Mouse (Mus musculus): ENCODE results near the gene Slc2a12. TPM values are rescaled to one million over a fixed set of nuclear protein-coding genes. Genes with fewer than 3 reads are reported as not detected.

Gene Slc2a12
- polyA plus RNA-seq, 1 experiment = not detected

DNA sequence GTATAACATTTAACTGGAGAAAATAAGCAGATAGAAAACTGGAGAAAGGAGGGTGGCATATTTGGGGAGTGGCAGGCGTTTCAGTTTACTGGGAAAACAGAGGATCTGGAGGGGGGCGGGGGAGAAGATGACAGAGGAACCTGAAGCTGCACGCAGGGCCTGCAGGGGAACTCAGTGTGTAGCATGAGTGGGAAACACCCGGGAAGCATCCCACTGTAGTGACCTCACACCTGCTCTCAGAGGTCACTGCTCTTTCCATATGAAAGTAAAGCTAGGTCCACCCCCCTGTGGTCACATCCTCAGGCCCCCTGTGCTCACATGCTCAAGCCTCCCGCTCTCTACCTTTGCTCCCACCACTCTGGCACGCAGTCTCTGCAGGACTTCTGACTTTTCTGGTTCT lies 9.0 kb downstream of the Slc2a12 start:
- TF ChIP-seq GATA1 (IDR thresholded peaks at IDR 0.05; ENCODE audit: low read length) (no peak), TAL1 (IDR thresholded peaks at IDR 0.05; ENCODE audit: low read length) (no peak)

DNA sequence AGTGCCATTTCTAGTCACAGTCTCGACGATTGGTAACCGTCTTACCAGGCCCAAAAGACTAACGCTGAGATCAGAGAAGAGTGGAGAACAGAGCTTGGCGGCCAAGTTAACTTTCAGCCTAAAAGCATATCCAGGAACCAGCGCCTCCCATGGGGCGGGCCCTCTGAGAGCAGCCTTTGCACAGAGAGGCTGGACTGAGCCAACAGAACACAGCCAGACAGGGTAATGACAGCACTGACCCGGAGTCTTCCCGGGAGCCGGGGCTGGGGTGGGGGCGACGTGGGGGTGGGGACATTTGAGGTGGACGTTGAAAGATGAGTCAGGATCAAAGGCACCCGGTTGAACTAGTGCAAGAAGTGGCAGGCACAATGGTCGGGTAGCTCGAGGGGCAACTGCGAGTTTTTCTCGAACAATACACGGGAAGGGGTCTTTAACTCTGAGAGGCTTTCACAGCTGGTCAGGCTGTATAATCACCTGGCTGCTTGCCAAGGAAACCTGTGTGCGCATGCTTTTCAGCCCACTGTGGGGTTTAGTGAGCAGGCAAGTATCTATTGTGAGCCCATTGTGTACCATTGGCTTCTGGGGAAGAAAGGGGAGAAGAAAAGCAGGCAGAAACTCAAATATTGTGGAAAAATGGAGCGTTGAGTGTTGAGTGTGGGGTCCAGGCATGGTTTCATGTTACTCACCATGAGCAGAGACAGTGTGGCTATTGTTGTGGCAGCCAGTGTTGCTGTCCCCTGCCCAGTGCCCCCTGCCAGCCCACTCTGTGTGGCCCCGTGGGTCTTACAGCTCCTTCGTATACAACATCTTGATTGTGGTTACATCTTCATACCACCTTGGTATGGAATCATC lies 13.9 kb downstream of the Slc2a12 start:
- TF ChIP-seq TAL1 (IDR thresholded peaks at IDR 0.05; ENCODE audit: low read length) (no peak), GATA1 (IDR thresholded peaks at IDR 0.05; ENCODE audit: low read length) (no peak)
- H3K27me3 ChIP-seq (ENCODE audit: control insufficient read depth) = no peaks in the 10 kb centered on the region
- no peaks in the 10 kb centered on the region for H3K9me3 ChIP-seq (ENCODE audit: control insufficient read depth, low read length)
- H3K36me3 ChIP-seq (ENCODE audit: control insufficient read depth) = no peaks in the 10 kb centered on the region
- H3K4me1 ChIP-seq (ENCODE audit: control insufficient read depth) = peaks cover 1% of the 10 kb centered on the region
- no peak overlapping the region for H3K4me3 ChIP-seq (replicated peaks)

More for the DNA sequence above, 9.0 kb downstream of the Slc2a12 start:
- H3K9me3 ChIP-seq (ENCODE audit: control insufficient read depth, low read length) = no peaks in the 10 kb centered on the region
- H3K27me3 ChIP-seq (ENCODE audit: control insufficient read depth) = no peaks in the 10 kb centered on the region
- H3K36me3 ChIP-seq (ENCODE audit: control insufficient read depth) = no peaks in the 10 kb centered on the region
- no peaks in the 10 kb centered on the region for H3K4me1 ChIP-seq (ENCODE audit: control insufficient read depth)
- no peak overlapping the region for H3K4me3 ChIP-seq (replicated peaks)

DNA sequence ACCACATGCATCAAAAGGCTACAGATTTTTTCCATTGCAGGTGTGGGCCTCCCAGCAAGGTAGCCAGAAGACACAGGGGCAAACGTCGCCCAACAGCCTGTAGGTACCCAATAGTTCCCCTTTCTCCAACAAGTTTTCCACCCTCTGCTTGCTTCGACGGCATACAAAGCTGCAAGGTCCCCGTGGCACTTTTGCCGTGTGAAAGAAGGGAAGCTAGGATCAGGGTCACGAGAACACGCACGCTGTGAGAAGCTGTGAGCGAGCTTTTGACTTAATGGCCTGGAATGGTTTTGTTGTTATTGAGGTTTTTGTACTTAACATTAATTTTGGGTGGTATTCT lies 14.5 kb downstream of the Slc2a12 start:
- Histone ChIP-seq H3K27me3 (ENCODE audit: control insufficient read depth) (no peaks in the 10 kb centered on the region), H3K9me3 (ENCODE audit: control insufficient read depth, low read length) (no peaks in the 10 kb centered on the region), H3K36me3 (ENCODE audit: control insufficient read depth) (no peaks in the 10 kb centered on the region), H3K4me1 (ENCODE audit: control insufficient read depth) (peaks cover 3% of the 10 kb centered on the region), H3K4me3 (replicated peaks) (no peak overlapping the region)
- no peak for TF ChIP-seq GATA1 (IDR thresholded peaks at IDR 0.05; ENCODE audit: low read length)
- TF ChIP-seq TAL1 (IDR thresholded peaks at IDR 0.05; ENCODE audit: low read length) = no peak

DNA sequence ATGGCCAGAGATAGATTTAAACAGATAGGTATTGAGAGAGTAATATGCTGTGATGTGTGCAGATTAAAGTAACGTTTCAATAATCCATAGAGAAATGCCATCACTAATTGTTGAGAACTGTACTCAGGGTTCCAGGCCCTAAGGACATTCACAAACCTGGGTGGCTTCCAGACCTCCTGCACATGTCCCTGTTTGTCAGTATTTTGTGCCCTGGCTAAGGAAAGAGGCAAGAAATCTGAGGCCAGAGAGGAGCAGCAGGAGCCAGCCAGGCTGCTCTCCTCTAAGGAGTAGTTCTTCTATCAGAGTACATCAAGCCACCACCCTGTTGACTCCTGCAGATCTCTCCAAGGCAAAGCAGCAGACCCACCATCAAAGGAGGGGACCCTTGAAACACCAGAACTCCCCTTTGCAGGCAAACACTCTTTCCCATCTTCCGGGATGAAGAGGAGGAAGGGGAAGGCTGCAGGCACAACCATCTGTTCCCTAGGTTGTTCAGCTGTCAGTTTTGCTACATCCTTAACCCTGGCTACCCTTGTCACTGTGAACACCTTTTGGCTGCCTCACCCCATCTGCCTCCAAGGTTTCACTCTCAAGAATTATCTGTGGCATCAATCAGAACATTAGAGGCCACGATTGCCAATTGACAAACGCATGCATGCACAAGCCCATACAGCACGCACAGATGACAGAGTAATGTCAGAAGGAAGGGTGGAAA lies 15.6 kb downstream of the Slc2a12 start:
- H3K27me3 ChIP-seq (ENCODE audit: control insufficient read depth) = no peaks in the 10 kb centered on the region
- TF ChIP-seq TAL1 (IDR thresholded peaks at IDR 0.05; ENCODE audit: low read length) (no peak), GATA1 (IDR thresholded peaks at IDR 0.05; ENCODE audit: low read length) (no peak)
- H3K4me3 ChIP-seq (replicated peaks) = no peak overlapping the region
- no peaks in the 10 kb centered on the region for H3K36me3 ChIP-seq (ENCODE audit: control insufficient read depth)
- H3K9me3 ChIP-seq (ENCODE audit: control insufficient read depth, low read length) = no peaks in the 10 kb centered on the region
- H3K4me1 ChIP-seq (ENCODE audit: control insufficient read depth) = peaks cover 4% of the 10 kb centered on the region

DNA sequence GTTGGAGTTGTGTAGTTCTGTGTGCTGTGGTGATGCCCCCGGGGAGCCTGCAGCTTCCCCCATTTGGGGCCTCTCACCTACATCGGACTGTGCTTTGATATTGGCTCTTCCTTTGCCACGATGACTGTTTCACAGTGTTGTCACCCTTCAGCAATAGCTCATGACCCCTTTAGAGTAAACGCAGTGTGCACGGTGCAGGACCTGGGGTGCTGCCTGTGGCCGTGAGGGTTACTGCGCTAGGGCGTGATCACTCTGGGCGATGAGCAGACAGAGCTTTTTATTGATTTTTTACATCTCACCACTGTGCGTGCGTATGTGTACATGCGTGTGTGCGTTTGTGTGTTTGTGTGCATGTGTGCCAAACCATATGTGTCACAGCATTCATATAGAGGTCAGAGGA lies 23.7 kb downstream of the Slc2a12 start:
- Histone ChIP-seq H3K9me3 (ENCODE audit: control insufficient read depth, low read length) (no peaks in the 10 kb centered on the region), H3K27me3 (ENCODE audit: control insufficient read depth) (no peaks in the 10 kb centered on the region), H3K4me3 (replicated peaks) (no peak overlapping the region), H3K36me3 (ENCODE audit: control insufficient read depth) (no peaks in the 10 kb centered on the region), H3K4me1 (ENCODE audit: control insufficient read depth) (peaks cover 4% of the 10 kb centered on the region)
- no peak for TF ChIP-seq GATA1 (IDR thresholded peaks at IDR 0.05; ENCODE audit: low read length)
- TF ChIP-seq TAL1 (IDR thresholded peaks at IDR 0.05; ENCODE audit: low read length) = no peak

DNA sequence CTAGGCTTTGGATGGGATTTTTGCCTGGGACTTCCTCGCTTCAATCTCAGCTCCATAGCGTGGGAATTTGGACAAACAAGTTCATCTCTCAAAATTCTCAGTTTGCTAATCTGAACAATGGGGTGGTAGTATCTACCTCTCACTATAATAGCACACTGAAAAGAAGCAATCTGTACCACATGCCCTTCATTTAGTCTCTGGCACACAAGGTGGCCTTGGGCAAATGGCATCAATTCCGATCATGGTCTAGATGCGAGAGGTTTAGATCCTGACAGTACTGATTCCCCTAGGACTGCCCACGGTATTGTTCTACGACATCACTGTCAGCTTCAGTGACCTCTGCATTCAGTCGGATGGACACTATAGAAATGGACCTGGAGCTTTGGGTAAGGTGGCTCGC lies 29.4 kb downstream of the Slc2a12 start:
- no peaks in the 10 kb centered on the region for H3K9me3 ChIP-seq (ENCODE audit: control insufficient read depth, low read length)
- TF ChIP-seq GATA1 (IDR thresholded peaks at IDR 0.05; ENCODE audit: low read length) (no peak), TAL1 (IDR thresholded peaks at IDR 0.05; ENCODE audit: low read length) (no peak)
- no peak overlapping the region for H3K4me3 ChIP-seq (replicated peaks)
- no peaks in the 10 kb centered on the region for H3K27me3 ChIP-seq (ENCODE audit: control insufficient read depth)
- H3K36me3 ChIP-seq (ENCODE audit: control insufficient read depth) = no peaks in the 10 kb centered on the region
- no peaks in the 10 kb centered on the region for H3K4me1 ChIP-seq (ENCODE audit: control insufficient read depth)

DNA sequence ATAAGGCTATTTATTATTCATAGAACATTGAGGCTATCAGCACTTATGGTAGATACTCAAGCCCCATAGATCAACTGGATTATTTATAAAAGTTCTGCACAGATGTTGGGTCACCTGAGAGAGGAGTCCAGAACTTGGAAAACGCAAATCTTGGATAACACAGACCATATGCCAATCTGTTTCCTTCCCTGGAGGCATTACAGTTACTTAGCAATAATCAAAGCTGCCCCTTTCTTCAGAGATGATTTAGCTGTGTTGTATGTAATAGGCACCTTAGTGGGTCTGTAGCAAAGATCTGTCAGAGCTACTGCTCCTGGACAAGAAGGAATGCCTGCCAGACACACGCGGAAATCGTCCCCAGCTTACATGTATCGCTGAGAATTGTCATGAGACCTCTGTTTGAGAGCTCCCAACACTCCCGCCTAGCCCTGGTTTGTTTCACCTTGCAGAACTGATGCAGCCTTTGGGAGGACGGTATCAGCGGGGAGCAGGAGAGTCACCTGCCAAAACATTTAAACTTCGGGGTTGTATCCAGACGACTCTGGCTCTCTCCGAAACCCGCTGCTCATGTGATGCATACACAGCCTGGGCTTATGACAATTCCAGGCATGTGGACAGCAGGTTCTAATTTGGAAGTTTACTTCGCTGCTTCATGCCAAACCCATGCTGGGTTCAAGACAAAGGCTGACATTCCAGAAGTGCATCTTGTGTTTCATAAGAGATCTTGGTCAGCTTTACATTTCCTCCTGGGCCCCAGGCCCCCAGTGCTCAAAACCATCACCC lies 31.2 kb downstream of the Slc2a12 start:
- Histone ChIP-seq H3K4me1 (ENCODE audit: control insufficient read depth) (no peaks in the 10 kb centered on the region), H3K27me3 (ENCODE audit: control insufficient read depth) (no peaks in the 10 kb centered on the region)

DNA sequence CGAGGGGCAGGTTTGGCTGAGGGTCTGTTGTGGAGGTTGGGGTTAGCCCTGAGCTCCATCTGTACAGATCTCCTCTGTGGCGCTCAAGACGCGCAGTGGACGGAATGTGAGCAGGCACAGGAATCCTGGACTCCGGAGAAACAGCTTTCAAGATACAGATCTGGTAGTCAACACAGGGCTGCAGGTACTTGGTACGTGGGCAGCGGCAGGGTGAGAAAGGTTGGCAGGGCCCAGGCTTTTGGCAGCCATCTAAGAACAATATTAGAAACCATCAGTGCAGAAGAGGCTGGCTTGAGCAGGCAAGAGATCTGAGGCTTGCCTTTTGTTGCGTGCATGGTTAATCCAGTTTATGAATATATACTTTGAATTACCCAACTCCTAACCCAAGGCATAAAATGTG lies 51.4 kb downstream of the Slc2a12 start:
- Histone ChIP-seq H3K4me1 (ENCODE audit: control insufficient read depth) (peaks cover 6% of the 10 kb centered on the region), H3K27me3 (ENCODE audit: control insufficient read depth) (no peaks in the 10 kb centered on the region), H3K9me3 (ENCODE audit: control insufficient read depth, low read length) (no peaks in the 10 kb centered on the region), H3K4me3 (replicated peaks) (no peak overlapping the region), H3K36me3 (ENCODE audit: control insufficient read depth) (peaks cover 3% of the 10 kb centered on the region)
- TF ChIP-seq TAL1 (IDR thresholded peaks at IDR 0.05; ENCODE audit: low read length) = no peak

More for the DNA sequence above, 31.2 kb downstream of the Slc2a12 start:
- no peak for TF ChIP-seq TAL1 (IDR thresholded peaks at IDR 0.05; ENCODE audit: low read length)
- H3K36me3 ChIP-seq (ENCODE audit: control insufficient read depth) = no peaks in the 10 kb centered on the region
- H3K9me3 ChIP-seq (ENCODE audit: control insufficient read depth, low read length) = peaks cover 2% of the 10 kb centered on the region; the same call in 1 of the 2 replicates
- H3K4me3 ChIP-seq (replicated peaks) = no peak overlapping the region

DNA sequence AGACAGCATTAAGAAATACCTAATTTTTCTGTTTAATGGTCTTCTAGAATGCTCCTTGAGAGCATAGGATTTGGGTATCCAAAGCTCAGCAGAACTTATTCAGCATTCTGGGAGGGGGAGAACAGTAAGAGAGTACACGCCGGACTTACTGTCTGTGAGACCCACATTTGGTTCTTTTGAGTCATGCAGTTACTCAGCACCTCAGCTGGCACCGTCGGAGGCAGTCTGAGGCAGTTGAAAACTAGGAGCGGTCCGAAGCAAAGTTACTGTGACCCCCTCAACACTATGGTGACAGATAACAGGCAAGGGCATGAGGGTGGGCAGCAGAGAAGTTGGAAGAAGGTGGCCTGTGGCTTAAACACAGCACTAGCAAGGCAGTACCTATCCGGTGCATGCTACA lies 52.1 kb downstream of the Slc2a12 start:
- Histone ChIP-seq H3K4me3 (replicated peaks) (no peak overlapping the region), H3K27me3 (ENCODE audit: control insufficient read depth) (no peaks in the 10 kb centered on the region), H3K4me1 (ENCODE audit: control insufficient read depth) (peaks cover 6% of the 10 kb centered on the region), H3K36me3 (ENCODE audit: control insufficient read depth) (peaks cover 3% of the 10 kb centered on the region), H3K9me3 (ENCODE audit: control insufficient read depth, low read length) (no peaks in the 10 kb centered on the region)
- TF ChIP-seq GATA1 (IDR thresholded peaks at IDR 0.05; ENCODE audit: low read length) (no peak), TAL1 (IDR thresholded peaks at IDR 0.05; ENCODE audit: low read length) (no peak)
